Mouse (Mus musculus) intestine, embryonic 16.5 days (tissue): Measurements from ENCODE around the gene Zfp653. TPM values are rescaled to one million over a fixed set of nuclear protein-coding genes. Genes with fewer than 3 reads are reported as not detected.

Source experiments
- ATAC-seq: fragments of 200-750 bp; cut with Nextera tagmentation; 2 replicates; pipeline ENCODE4 v1.8.0; 2017; ENCODE audit warnings: moderate TSS enrichment, moderate library complexity
- H3K27ac ChIP-seq: fragments of 300-500 bp; sonication (generic); 2 replicates; pipeline ENCODE4 v1.5.1; 2014; ENCODE audit warnings: mild to moderate bottlenecking, low read length
- H3K27me3 ChIP-seq: fragments of 300-500 bp; sonication (generic); replicated peaks from 2 replicates; pipeline ENCODE4 v1.6.1; 2014; ENCODE audit warnings: low read length, control low read depth, mixed read lengths; ENCODE audit not compliant: control insufficient read depth, insufficient read depth
- H3K36me3 ChIP-seq: fragments of 300-500 bp; sonication (generic); 2 replicates; pipeline ENCODE4 v1.6.1; 2014; ENCODE audit warnings: low read length, control low read depth; ENCODE audit not compliant: control insufficient read depth, insufficient read depth
- H3K4me1 ChIP-seq: fragments of 300-500 bp; sonication (generic); 2 replicates; pipeline ENCODE4 v1.6.1; 2014; ENCODE audit warnings: low read length, control low read depth, mixed read lengths; ENCODE audit not compliant: control insufficient read depth, insufficient read depth
- H3K4me2 ChIP-seq: fragments of 300-500 bp; sonication (generic); 2 replicates; pipeline ENCODE4 v1.6.1; 2014; ENCODE audit warnings: low read depth, low read length, control low read depth
- H3K4me3 ChIP-seq: fragments of 300-500 bp; sonication (generic); 2 replicates; pipeline ENCODE4 v1.5.1; 2014; ENCODE audit warnings: mild to moderate bottlenecking, low read length
- H3K9ac ChIP-seq: fragments of 300-500 bp; sonication (generic); 2 replicates; pipeline ENCODE4 v1.6.1; 2014; ENCODE audit warnings: low read depth, low read length
- H3K9me3 ChIP-seq: fragments of 300-500 bp; sonication (generic); 2 replicates; pipeline ENCODE4 v1.6.1; 2016; ENCODE audit warnings: low read length, control low read depth; ENCODE audit not compliant: control insufficient read depth
- whole genome bisulfite sequencing: fragments of 180-500 bp; shearing (Covaris S2); extraction: QIAGEN DNeasy Blood & Tissue Kit; methylation state at CpG from one replicate; pipeline ENCODE4 v1.1.7; 2014; 5-methylcytosine and 5-hydroxymethylcytosine counted together
- polyA plus RNA-seq: library from polyadenylated mRNA; unstranded; fragments of >200 nt; fragmentation: Nextera tagmentation; extraction: Ambion mirVana; gene quantifications from 2 replicates; pipeline ENCODE4 v1.2.1, GENCODE M21; 2015

Zfp653 gene
- polyA plus RNA-seq, result 9.2 and 9.7 TPM in 2 replicates

- peak within 1 kb of the TSS; percentile 98 for H3K27ac ChIP-seq
- peak within 1 kb of the TSS; percentile 78 for H3K4me3 ChIP-seq
- ATAC-seq, result peak; percentile 98
- WGBS, result under 1% methylated on average over 78 of the region's 87 CpGs
- no peaks in the 10 kb centered on the region for H3K9me3 ChIP-seq
- no peaks in the 10 kb centered on the region for H3K27me3 ChIP-seq
- H3K9ac ChIP-seq, result peak within 1 kb of the TSS; percentile 91
- H3K36me3 ChIP-seq, result no peaks in the 10 kb centered on the region; the same call in 1 of the 2 replicates
- peak within 1 kb of the TSS; percentile 58 for H3K4me2 ChIP-seq
- H3K4me1 ChIP-seq, result peaks cover 7% of the 10 kb centered on the region
These were observed at the start of gene Zfp653, which contains the start of gene Gm49318 for GRCm38 (mm10) chr9:22070791-22071573. Gene Zfp653 (minus strand): TSS chr9:22071376. Gene Gm49318 (minus strand): TSS chr9:22071259.

- Histone ChIP-seq H3K27ac (no peak overlapping the region), H3K27me3 (no peaks in the 10 kb centered on the region), H3K4me1 (peaks cover 5% of the 10 kb centered on the region), H3K9me3 (no peaks in the 10 kb centered on the region), H3K4me2 (no peak overlapping the region), H3K9ac (no peak overlapping the region), H3K36me3 (no peaks in the 10 kb centered on the region), H3K4me3 (no peak overlapping the region)
- WGBS, result 87% methylated on average over 4 of the region's 4 CpGs
- ATAC-seq, result no peak
These were observed 48.4 kb upstream of the Zfp653 start for GRCm38 (mm10) chr9:22119543-22119942.

- no peaks in the 10 kb centered on the region for H3K27me3 ChIP-seq
These were observed 46.7 kb upstream of the Zfp653 start for GRCm38 (mm10) chr9:22117754-22118456.

GRCm38 (mm10) chr9:22116740-22117426 lies 45.7 kb upstream of the Zfp653 start, which contains the start of gene Elof1:
Gene Elof1 (minus strand): TSS chr9:22117172.
- peak; percentile 98 for ATAC-seq
- under 1% methylated on average over 52 of the region's 52 CpGs for WGBS
- Histone ChIP-seq H3K27me3 (no peaks in the 10 kb centered on the region), H3K27ac (peak within 1 kb of the TSS; percentile 63), H3K9ac (peak within 1 kb of the TSS; percentile 94), H3K4me2 (peak within 1 kb of the TSS; percentile 84), H3K9me3 (no peaks in the 10 kb centered on the region), H3K4me1 (peaks cover 5% of the 10 kb centered on the region), H3K36me3 (peaks cover 18% of the 10 kb centered on the region), H3K4me3 (peak within 1 kb of the TSS; percentile 88)

More at GRCm38 (mm10) chr9:22117754-22118456, 46.7 kb upstream of the Zfp653 start:
- peak overlapping the region; percentile 88 for H3K4me3 ChIP-seq
- H3K9ac ChIP-seq, result no peak overlapping the region
- H3K9me3 ChIP-seq, result no peaks in the 10 kb centered on the region
- peaks cover 5% of the 10 kb centered on the region for H3K4me1 ChIP-seq
- WGBS, result 38% methylated on average over 10 of the region's 10 CpGs
- no peak for ATAC-seq
- no peak overlapping the region for H3K27ac ChIP-seq
- H3K4me2 ChIP-seq, result peak overlapping the region; percentile 69
- H3K36me3 ChIP-seq, result peaks cover 10% of the 10 kb centered on the region; the same call in 1 of the 2 replicates

GRCm38 (mm10) chr9:22116086-22116485 lies 44.9 kb upstream of the Zfp653 start:
- ATAC-seq, result no peak
- 17% methylated on average over 15 of the region's 15 CpGs for WGBS
- H3K9me3 ChIP-seq, result no peaks in the 10 kb centered on the region

GRCm38 (mm10) chr9:22115635-22116034 lies 44.5 kb upstream of the Zfp653 start:
- no peaks in the 10 kb centered on the region for H3K9me3 ChIP-seq
- 91% methylated on average over 4 of the region's 4 CpGs for WGBS
- H3K4me3 ChIP-seq, result peak overlapping the region; percentile 88
- peak overlapping the region; percentile 84 for H3K4me2 ChIP-seq
- H3K9ac ChIP-seq, result peak overlapping the region; percentile 94
- H3K27me3 ChIP-seq, result no peaks in the 10 kb centered on the region
- no peak for ATAC-seq
- peaks cover 5% of the 10 kb centered on the region for H3K4me1 ChIP-seq
- no peak overlapping the region for H3K27ac ChIP-seq
- peaks cover 19% of the 10 kb centered on the region for H3K36me3 ChIP-seq

More at GRCm38 (mm10) chr9:22116086-22116485, 44.9 kb upstream of the Zfp653 start:
- H3K27me3 ChIP-seq, result no peaks in the 10 kb centered on the region
- H3K36me3 ChIP-seq, result peaks cover 19% of the 10 kb centered on the region
- peak overlapping the region; percentile 88 for H3K4me3 ChIP-seq
- peak overlapping the region; percentile 84 for H3K4me2 ChIP-seq
- no peak overlapping the region for H3K27ac ChIP-seq
- H3K4me1 ChIP-seq, result peaks cover 5% of the 10 kb centered on the region
- peak overlapping the region; percentile 94 for H3K9ac ChIP-seq

- H3K27ac ChIP-seq, result no peak overlapping the region
- H3K9me3 ChIP-seq, result no peaks in the 10 kb centered on the region
- H3K27me3 ChIP-seq, result no peaks in the 10 kb centered on the region
- ATAC-seq, result no peak
- peaks cover 21% of the 10 kb centered on the region for H3K36me3 ChIP-seq
- WGBS, result 88% methylated on average over 9 of the region's 9 CpGs
- no peak overlapping the region for H3K4me2 ChIP-seq
- H3K4me3 ChIP-seq, result no peak overlapping the region
- H3K4me1 ChIP-seq, result no peaks in the 10 kb centered on the region
- no peak overlapping the region for H3K9ac ChIP-seq
These were observed 37.0 kb upstream of the Zfp653 start for GRCm38 (mm10) chr9:22108194-22108593.

- peak overlapping the region; percentile 19 for H3K4me2 ChIP-seq
- WGBS, result 3% methylated on average over 18 of the region's 18 CpGs
- peak overlapping the region; percentile 69; the same call in 1 of the 2 replicates for H3K27ac ChIP-seq
- peak overlapping the region; percentile 31 for H3K4me3 ChIP-seq
- ATAC-seq, result peak; percentile 59
- H3K4me1 ChIP-seq, result peaks cover 6% of the 10 kb centered on the region; the same call in 1 of the 2 replicates
- no peaks in the 10 kb centered on the region for H3K9me3 ChIP-seq
- H3K27me3 ChIP-seq, result peaks cover 16% of the 10 kb centered on the region
- no peaks in the 10 kb centered on the region for H3K36me3 ChIP-seq
- H3K9ac ChIP-seq, result peak overlapping the region; percentile 53
These were observed 28.7 kb upstream of the Zfp653 start for GRCm38 (mm10) chr9:22099922-22100321.
